Comparison of ENCODE assay signal across 9 mouse cellular contexts in genomic region chr6:119395421-119396308, GRCm38 (mm10). TPM values are rescaled to one million over a fixed set of nuclear protein-coding genes. Genes with fewer than 3 reads are reported as not detected.
DNase-seq lines count a peak whose midpoint lies in the region; ATAC-seq lines count a peak whose summit lies in the region.
"Had no signal": no experiment of that assay in that cellular context is flagged by ENCODE, and none has a peak within 500 bp of the region (broad histone marks: within the 10 kb centered on the region; RNA-seq: fewer than 3 reads in every experiment).

No protein-coding gene starts in this region.

- no peak overlapping the region for H3K4me2 ChIP-seq in hindbrain, embryonic 12.5 days (replicated peaks)
- H3K4me2 ChIP-seq in neural tube, embryonic 15.5 days: no peak overlapping the region
- H3K4me2 ChIP-seq: forebrain, embryonic 12.5 days had no signal

- peak; percentile 67 for ATAC-seq in megakaryocyte, adult 5-6 weeks (ENCODE audit: poor library complexity, severe bottlenecking)
- ATAC-seq in hindbrain, embryonic 12.5 days (ENCODE audit: low FRiP score): no peak
- no peak for ATAC-seq in neural tube, embryonic 15.5 days (ENCODE audit: low FRiP score)

- WGBS in hindbrain, embryonic 12.5 days: 86% methylated on average over 14 of the region's 14 CpGs
- WGBS in neural tube, embryonic 15.5 days: 86% methylated on average over 14 of the region's 14 CpGs

- H3K9ac ChIP-seq in hindbrain, embryonic 12.5 days: no peak overlapping the region
- H3K9ac ChIP-seq in neural tube, embryonic 15.5 days (replicated peaks): no peak overlapping the region
- H3K9ac ChIP-seq: forebrain, embryonic 12.5 days had no signal

- H3K27ac ChIP-seq in brown adipose tissue, adult 24 weeks (replicated peaks; ENCODE audit: low read depth, low read length): peak overlapping the region; percentile 81
- no peak overlapping the region for H3K27ac ChIP-seq in hindbrain, embryonic 12.5 days
- no peak overlapping the region for H3K27ac ChIP-seq in neural tube, embryonic 15.5 days (replicated peaks)
- H3K27ac ChIP-seq: forebrain, embryonic 12.5 days had no signal

- no peaks in the 10 kb centered on the region for H3K27me3 ChIP-seq in hindbrain, embryonic 12.5 days
- no peaks in the 10 kb centered on the region for H3K27me3 ChIP-seq in neural tube, embryonic 15.5 days (replicated peaks)
- H3K27me3 ChIP-seq: forebrain, embryonic 12.5 days had no signal

- no peaks in the 10 kb centered on the region for H3K9me3 ChIP-seq in hindbrain, embryonic 12.5 days (replicated peaks)
- no peaks in the 10 kb centered on the region for H3K9me3 ChIP-seq in neural tube, embryonic 15.5 days (replicated peaks)
- H3K9me3 ChIP-seq: forebrain, embryonic 12.5 days had no signal

- no peak overlapping the region for H3K4me3 ChIP-seq in brown adipose tissue, adult 24 weeks (ENCODE audit: insufficient read depth, low read depth, low read length)
- no peak overlapping the region for H3K4me3 ChIP-seq in hindbrain, embryonic 12.5 days
- no peak overlapping the region for H3K4me3 ChIP-seq in neural tube, embryonic 15.5 days (replicated peaks)
- H3K4me3 ChIP-seq: forebrain, embryonic 12.5 days had no signal

- H3K4me1 ChIP-seq in brown adipose tissue, adult 24 weeks (ENCODE audit: control insufficient read depth, insufficient read depth, insufficient read length, low read length): peaks cover 23% of the 10 kb centered on the region
- H3K4me1 ChIP-seq in hindbrain, embryonic 12.5 days: no peaks in the 10 kb centered on the region
- no peaks in the 10 kb centered on the region for H3K4me1 ChIP-seq in neural tube, embryonic 15.5 days
- H3K4me1 ChIP-seq: forebrain, embryonic 12.5 days had no signal

- no peaks in the 10 kb centered on the region for H3K36me3 ChIP-seq in hindbrain, embryonic 12.5 days
- H3K36me3 ChIP-seq in neural tube, embryonic 15.5 days: no peaks in the 10 kb centered on the region
- H3K36me3 ChIP-seq: forebrain, embryonic 12.5 days had no signal

- DNase-seq in urinary bladder, postnatal 14 days (ENCODE audit: low spot score): peak; percentile 47
- no peak for DNase-seq in urinary bladder, postnatal 10 days (ENCODE audit: low spot score)
- DNase-seq in thymus, postnatal 4 days: peak; percentile 39
- DNase-seq: retina, postnatal 1 day had no signal

RNA-seq across cellular contexts. Expression of gene Adipor2, which starts 21.8 kb away (rescaled TPM):
- polyA plus RNA-seq in brown adipose tissue, adult 24 weeks (2012; ENCODE audit: insufficient read depth, insufficient read length, missing spikeins): 370 and 390 TPM in 2 replicates
- total RNA-seq in megakaryocyte, adult 5-6 weeks (2015): 64.1 and 69.9 TPM in 2 replicates
- 94.1 and 98.6 TPM in 2 replicates for total RNA-seq in megakaryocyte, adult 5-6 weeks (2017)
- 35.0 and 37.0 TPM in 2 replicates for polyA plus RNA-seq in hindbrain, embryonic 12.5 days (2016; fragmentation: Nextera tagmentation; extraction: Ambion mirVana)
- 35.3 and 42.0 TPM in 2 replicates for polyA plus RNA-seq in neural tube, embryonic 15.5 days (2015; fragmentation: Nextera tagmentation; extraction: Ambion mirVana)
